Comparison of ENCODE assay signal across 26 mouse cellular contexts in the genomic region with DNA sequence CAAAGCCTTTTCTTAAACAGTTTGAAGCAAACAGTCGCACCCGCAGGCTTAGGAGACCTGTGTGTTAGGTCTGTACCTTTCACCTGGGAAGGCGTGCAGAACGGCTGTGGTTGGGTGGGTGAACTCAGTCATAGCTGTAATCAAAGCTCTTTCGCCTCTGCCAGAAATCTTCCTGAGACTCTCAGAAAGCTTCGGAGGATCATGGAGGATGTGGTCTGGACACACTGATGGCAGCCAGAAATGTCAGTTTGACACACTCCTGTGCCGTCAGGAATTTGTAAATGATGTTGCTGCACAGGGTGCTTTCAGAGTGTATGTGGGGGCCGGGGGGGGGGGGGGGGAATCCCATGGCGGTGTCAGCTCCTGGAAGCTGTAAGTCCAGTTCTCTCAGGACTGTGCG. TPM values are rescaled to one million over a fixed set of nuclear protein-coding genes. Genes with fewer than 3 reads are reported as not detected.
DNase-seq lines count a peak whose midpoint lies in the region; ATAC-seq and TF ChIP-seq lines count a peak whose summit lies in the region.
"Had no signal": no experiment of that assay in that cellular context is flagged by ENCODE, and none has a peak within 500 bp of the region (broad histone marks: within the 10 kb centered on the region; RNA-seq: fewer than 3 reads in every experiment).

No protein-coding gene starts in this region.

- H3K9me3 ChIP-seq in hindbrain, postnatal 0 days (ENCODE audit: low read length) = no peaks in the 10 kb centered on the region
- no peaks in the 10 kb centered on the region for H3K9me3 ChIP-seq in hindbrain, embryonic 13.5 days
- H3K9me3 ChIP-seq in neural tube, embryonic 13.5 days = no peaks in the 10 kb centered on the region
- no peaks in the 10 kb centered on the region for H3K9me3 ChIP-seq in neural tube, embryonic 15.5 days (replicated peaks)
- H3K9me3 ChIP-seq in stomach, embryonic 14.5 days (ENCODE audit: control insufficient read depth, low read depth, low read length) = no peaks in the 10 kb centered on the region
- H3K9me3 ChIP-seq: hindbrain, embryonic 12.5 days; liver, embryonic 12.5 days had no signal

- H3K4me3 ChIP-seq in hindbrain, postnatal 0 days (ENCODE audit: low read length) = no peak overlapping the region
- no peak overlapping the region for H3K4me3 ChIP-seq in hindbrain, embryonic 13.5 days
- H3K4me3 ChIP-seq in neural tube, embryonic 13.5 days = no peak overlapping the region
- H3K4me3 ChIP-seq in neural tube, embryonic 15.5 days (replicated peaks) = no peak overlapping the region
- no peak overlapping the region for H3K4me3 ChIP-seq in stomach, embryonic 14.5 days (ENCODE audit: low read depth, low read length)
- H3K4me3 ChIP-seq: gastrocnemius, adult 2 months; heart, adult 2 months; hindbrain, embryonic 12.5 days; liver, embryonic 12.5 days; megakaryocyte, embryonic 14.5 days had no signal

- H3K9ac ChIP-seq in hindbrain, postnatal 0 days (replicated peaks; ENCODE audit: low read length) = 0 out of 2 replicates have a peak overlapping the region, but pooled peaks have one; percentile 21
- H3K9ac ChIP-seq in hindbrain, embryonic 13.5 days = no peak overlapping the region
- H3K9ac ChIP-seq in neural tube, embryonic 13.5 days = no peak overlapping the region
- no peak overlapping the region for H3K9ac ChIP-seq in neural tube, embryonic 15.5 days (replicated peaks)
- H3K9ac ChIP-seq in stomach, embryonic 14.5 days (replicated peaks; ENCODE audit: low read depth, low read length) = no peak overlapping the region
- H3K9ac ChIP-seq: hindbrain, embryonic 12.5 days; liver, embryonic 12.5 days; liver, postnatal 0 days had no signal

- ATAC-seq in hindbrain, postnatal 0 days = no peak
- no peak for ATAC-seq in hindbrain, embryonic 13.5 days (ENCODE audit: low FRiP score)
- no peak for ATAC-seq in neural tube, embryonic 13.5 days (ENCODE audit: low read depth)
- ATAC-seq in neural tube, embryonic 15.5 days (ENCODE audit: low FRiP score) = no peak
- ATAC-seq in stomach, embryonic 14.5 days (ENCODE audit: insufficient number of reproducible peaks, insufficient read depth, low FRiP score, low read depth) = peak; percentile 84
- ATAC-seq: CD4-positive, CD25-positive, alpha-beta regulatory T cell, adult 4 months; forebrain, embryonic 16.5 days; liver, embryonic 12.5 days; liver, postnatal 0 days had no signal

- H3K27me3 ChIP-seq in hindbrain, postnatal 0 days (ENCODE audit: insufficient read depth, low read length) = no peaks in the 10 kb centered on the region
- no peaks in the 10 kb centered on the region for H3K27me3 ChIP-seq in hindbrain, embryonic 13.5 days
- no peaks in the 10 kb centered on the region for H3K27me3 ChIP-seq in neural tube, embryonic 13.5 days
- H3K27me3 ChIP-seq in neural tube, embryonic 15.5 days (replicated peaks) = no peaks in the 10 kb centered on the region
- H3K27me3 ChIP-seq in stomach, embryonic 14.5 days (ENCODE audit: control insufficient read depth, insufficient read depth, low read length) = no peaks in the 10 kb centered on the region
- H3K27me3 ChIP-seq: hindbrain, embryonic 12.5 days; liver, embryonic 12.5 days had no signal

- DNase-seq in hindbrain, postnatal 0 days (ENCODE audit: low spot score) = no peak
- no peak for DNase-seq in embryo, embryonic 10.5 days (ENCODE audit: low spot score)
- no peak for DNase-seq in thymus, postnatal 25 days
- DNase-seq: adrenal gland, postnatal 14 days; cerebellum, adult 11 months; cerebellum, adult 9-11 months; gastrocnemius, adult 2 months; heart, adult 2 months; heart, postnatal 36 days; kidney, adult 8-10 months; kidney, postnatal 4 days; left cerebral cortex, postnatal 4 days; liver, postnatal 0 days; lung, postnatal 4 days; retina, postnatal 1 day; right cerebral cortex, postnatal 25 days had no signal

- TF ChIP-seq CTCF in hindbrain, postnatal 0 days (IDR thresholded peaks at IDR 0.05; ENCODE audit: low read depth) = no peak

- H3K4me1 ChIP-seq in hindbrain, postnatal 0 days (ENCODE audit: insufficient read depth, low read length) = no peaks in the 10 kb centered on the region
- 0 out of 2 replicates have a peak, but pooled peaks cover 4% of the 10 kb centered on the region for H3K4me1 ChIP-seq in hindbrain, embryonic 13.5 days (replicated peaks)
- H3K4me1 ChIP-seq in neural tube, embryonic 13.5 days (replicated peaks) = 0 out of 2 replicates have a peak, but pooled peaks cover 5% of the 10 kb centered on the region
- H3K4me1 ChIP-seq in neural tube, embryonic 15.5 days = no peaks in the 10 kb centered on the region
- H3K4me1 ChIP-seq in stomach, embryonic 14.5 days (ENCODE audit: control insufficient read depth, insufficient read depth, low read length) = no peaks in the 10 kb centered on the region; the same call in 1 of the 2 replicates
- H3K4me1 ChIP-seq: liver, embryonic 12.5 days; megakaryocyte, embryonic 14.5 days had no signal

- no peak overlapping the region for H3K27ac ChIP-seq in hindbrain, postnatal 0 days
- no peak overlapping the region for H3K27ac ChIP-seq in hindbrain, embryonic 13.5 days
- peak overlapping the region; percentile 18; the same call in 1 of the 2 replicates for H3K27ac ChIP-seq in neural tube, embryonic 13.5 days (replicated peaks)
- H3K27ac ChIP-seq in neural tube, embryonic 15.5 days (replicated peaks) = no peak overlapping the region
- peak overlapping the region; percentile 59; the same call in 1 of the 2 replicates for H3K27ac ChIP-seq in stomach, embryonic 14.5 days (ENCODE audit: low read length)
- H3K27ac ChIP-seq: gastrocnemius, adult 2 months; heart, adult 2 months; hindbrain, embryonic 12.5 days; kidney, postnatal 0 days; liver, embryonic 12.5 days had no signal

- no peak overlapping the region for H3K4me2 ChIP-seq in hindbrain, postnatal 0 days (ENCODE audit: low read depth, low read length)
- H3K4me2 ChIP-seq in hindbrain, embryonic 13.5 days = no peak overlapping the region
- H3K4me2 ChIP-seq in neural tube, embryonic 13.5 days = no peak overlapping the region
- H3K4me2 ChIP-seq in neural tube, embryonic 15.5 days = no peak overlapping the region
- H3K4me2 ChIP-seq in stomach, embryonic 14.5 days (replicated peaks; ENCODE audit: low read depth, low read length) = no peak overlapping the region
- H3K4me2 ChIP-seq: hindbrain, embryonic 12.5 days; liver, embryonic 12.5 days had no signal

- no peaks in the 10 kb centered on the region for H3K36me3 ChIP-seq in hindbrain, postnatal 0 days (ENCODE audit: insufficient read depth, low read length)
- no peaks in the 10 kb centered on the region for H3K36me3 ChIP-seq in hindbrain, embryonic 13.5 days
- H3K36me3 ChIP-seq in neural tube, embryonic 13.5 days = no peaks in the 10 kb centered on the region
- H3K36me3 ChIP-seq in neural tube, embryonic 15.5 days = no peaks in the 10 kb centered on the region
- no peaks in the 10 kb centered on the region for H3K36me3 ChIP-seq in stomach, embryonic 14.5 days (ENCODE audit: control insufficient read depth, insufficient read depth, low read length)
- H3K36me3 ChIP-seq: hindbrain, embryonic 12.5 days; liver, embryonic 12.5 days had no signal

- 75% methylated on average over 10 of the region's 10 CpGs for WGBS in hindbrain, postnatal 0 days
- 83% methylated on average over 10 of the region's 10 CpGs for WGBS in hindbrain, embryonic 13.5 days
- WGBS in neural tube, embryonic 13.5 days = 83% methylated on average over 10 of the region's 10 CpGs
- 83% methylated on average over 10 of the region's 10 CpGs for WGBS in neural tube, embryonic 15.5 days
- WGBS in stomach, embryonic 14.5 days = 30% methylated on average over 10 of the region's 10 CpGs

RNA-seq across cellular contexts. Expression of a gene that starts 24.5 kb away (rescaled TPM):
- total RNA-seq in hindbrain, postnatal 0 days (2014; rRNA removed) = 18.9 and 20.2 TPM in 2 replicates
- polyA plus RNA-seq in hindbrain, postnatal 0 days (2015; fragmentation: Nextera tagmentation; extraction: Ambion mirVana) = 5.3 and 6.6 TPM in 2 replicates
- polyA plus RNA-seq in hindbrain, embryonic 13.5 days (2015; fragmentation: Nextera tagmentation; extraction: Ambion mirVana) = 5.0 and 5.9 TPM in 2 replicates
- 7.7 and 8.7 TPM in 2 replicates for polyA plus RNA-seq in neural tube, embryonic 13.5 days (2015; fragmentation: Nextera tagmentation; extraction: Ambion mirVana)
- polyA plus RNA-seq in neural tube, embryonic 15.5 days (2015; fragmentation: Nextera tagmentation; extraction: Ambion mirVana) = 4.9 and 6.7 TPM in 2 replicates
- polyA plus RNA-seq in stomach, embryonic 14.5 days (2014; fragmentation: Nextera tagmentation; extraction: Ambion mirVana) = 19.5 and 22.5 TPM in 2 replicates

Comparison
In these comparisons a context has a peak if more than half of its experiments do, and no peak if none do; other contexts are left out.
1. H3K27ac ChIP-seq: peak in neural tube, embryonic 13.5 days (single experiment) and stomach, embryonic 14.5 days (single experiment); none in hindbrain, postnatal 0 days (single experiment), hindbrain, embryonic 13.5 days (single experiment) and neural tube, embryonic 15.5 days (single experiment).